Mouse (Mus musculus): ENCODE measurements around the gene Prpf19. TPM values are rescaled to one million over a fixed set of nuclear protein-coding genes. Genes with fewer than 3 reads are reported as not detected.

Gene Prpf19
- polyA plus RNA-seq, 1 experiment from 2014 or later, result 34.4 TPM

- no peak overlapping the region for H3K27ac ChIP-seq (ENCODE audit: low read length)
- peak overlapping the region; percentile 88 for H3K9ac ChIP-seq (ENCODE audit: low read length)
- peaks cover 45% of the 10 kb centered on the region for H3K36me3 ChIP-seq (ENCODE audit: control insufficient read depth, insufficient read depth, low read length)
- peak overlapping the region; percentile 85 for H3K4me2 ChIP-seq (ENCODE audit: low read depth, low read length)
- peaks cover 26% of the 10 kb centered on the region for H3K4me1 ChIP-seq (replicated peaks; ENCODE audit: control insufficient read depth, insufficient read depth, low read length)
- H3K9me3 ChIP-seq (ENCODE audit: control insufficient read depth, low read length), result no peaks in the 10 kb centered on the region
- WGBS, result 1% methylated on average over 17 of the region's 17 CpGs
- peak overlapping the region; percentile 86 for H3K4me3 ChIP-seq (ENCODE audit: low read length)
- 0 out of 2 replicates have a peak, but pooled peaks have one; percentile 2 for ATAC-seq (ENCODE audit: low read depth)
- no peaks in the 10 kb centered on the region for H3K27me3 ChIP-seq (ENCODE audit: control insufficient read depth, insufficient read depth, low read depth, low read length)
Observed at GRCm38 (mm10) chr19:10868623-10869141, 26.3 kb upstream of the Prpf19 start.

GRCm38 (mm10) chr19:10869241-10869885 is 25.7 kb upstream of the Prpf19 start:
- Histone ChIP-seq H3K4me1 (replicated peaks; ENCODE audit: control insufficient read depth, insufficient read depth, low read length) (peaks cover 26% of the 10 kb centered on the region), H3K27ac (ENCODE audit: low read length) (peak overlapping the region; percentile 84), H3K9ac (ENCODE audit: low read length) (peak overlapping the region; percentile 88), H3K4me3 (ENCODE audit: low read length) (peak overlapping the region; percentile 86), H3K9me3 (ENCODE audit: control insufficient read depth, low read length) (no peaks in the 10 kb centered on the region), H3K4me2 (ENCODE audit: low read depth, low read length) (peak overlapping the region; percentile 85), H3K27me3 (ENCODE audit: control insufficient read depth, insufficient read depth, low read depth, low read length) (no peaks in the 10 kb centered on the region), H3K36me3 (ENCODE audit: control insufficient read depth, insufficient read depth, low read length) (peaks cover 47% of the 10 kb centered on the region)
- WGBS, result under 1% methylated on average over 36 of the region's 43 CpGs
- peak; percentile 95 for ATAC-seq (ENCODE audit: low read depth)

- Histone ChIP-seq H3K27me3 (ENCODE audit: control insufficient read depth, insufficient read depth, low read depth, low read length) (no peaks in the 10 kb centered on the region), H3K9ac (ENCODE audit: low read length) (peak within 1 kb of the TSS; percentile 88), H3K4me2 (ENCODE audit: low read depth, low read length) (peak within 1 kb of the TSS; percentile 85), H3K9me3 (ENCODE audit: control insufficient read depth, low read length) (no peaks in the 10 kb centered on the region), H3K36me3 (ENCODE audit: control insufficient read depth, insufficient read depth, low read length) (peaks cover 41% of the 10 kb centered on the region), H3K4me1 (replicated peaks; ENCODE audit: control insufficient read depth, insufficient read depth, low read length) (peaks cover 26% of the 10 kb centered on the region), H3K27ac (ENCODE audit: low read length) (peak within 1 kb of the TSS; percentile 84), H3K4me3 (ENCODE audit: low read length) (peak within 1 kb of the TSS; percentile 86)
- peak; percentile 67 for ATAC-seq (ENCODE audit: low read depth)
- 0% methylated on average over 8 of the region's 8 CpGs for WGBS
Observed at GRCm38 (mm10) chr19:10869886-10870527, 25.0 kb upstream of the Prpf19 start, which contains the start of gene Tmem132a. Gene Tmem132a (minus strand): TSS chr19:10869940.

- WGBS, result 82% methylated on average over 3 of the region's 3 CpGs
- H3K9ac ChIP-seq (ENCODE audit: low read length), result no peak overlapping the region
- H3K4me2 ChIP-seq (ENCODE audit: low read depth, low read length), result no peak overlapping the region
- H3K36me3 ChIP-seq (ENCODE audit: control insufficient read depth, insufficient read depth, low read length), result peaks cover 35% of the 10 kb centered on the region
- peaks cover 26% of the 10 kb centered on the region for H3K4me1 ChIP-seq (replicated peaks; ENCODE audit: control insufficient read depth, insufficient read depth, low read length)
- ATAC-seq (ENCODE audit: low read depth), result no peak
- peak overlapping the region; percentile 84 for H3K27ac ChIP-seq (ENCODE audit: low read length)
- H3K9me3 ChIP-seq (ENCODE audit: control insufficient read depth, low read length), result no peaks in the 10 kb centered on the region
- no peak overlapping the region for H3K4me3 ChIP-seq (ENCODE audit: low read length)
- no peaks in the 10 kb centered on the region for H3K27me3 ChIP-seq (ENCODE audit: control insufficient read depth, insufficient read depth, low read depth, low read length)
Observed at GRCm38 (mm10) chr19:10870676-10871075, 24.4 kb upstream of the Prpf19 start.

GRCm38 (mm10) chr19:10871328-10871961 is 23.6 kb upstream of the Prpf19 start:
- H3K9ac ChIP-seq (ENCODE audit: low read length), result no peak overlapping the region
- no peaks in the 10 kb centered on the region for H3K9me3 ChIP-seq (ENCODE audit: control insufficient read depth, low read length)
- peaks cover 29% of the 10 kb centered on the region for H3K36me3 ChIP-seq (ENCODE audit: control insufficient read depth, insufficient read depth, low read length)
- no peaks in the 10 kb centered on the region for H3K27me3 ChIP-seq (ENCODE audit: control insufficient read depth, insufficient read depth, low read depth, low read length)
- no peak for ATAC-seq (ENCODE audit: low read depth)
- H3K27ac ChIP-seq (ENCODE audit: low read length), result peak overlapping the region; percentile 84
- no peak overlapping the region for H3K4me2 ChIP-seq (ENCODE audit: low read depth, low read length)
- WGBS, result 77% methylated on average over 14 of the region's 14 CpGs
- H3K4me3 ChIP-seq (ENCODE audit: low read length), result no peak overlapping the region
- peaks cover 26% of the 10 kb centered on the region for H3K4me1 ChIP-seq (replicated peaks; ENCODE audit: control insufficient read depth, insufficient read depth, low read length)

- no peak overlapping the region for H3K9ac ChIP-seq (ENCODE audit: low read length)
- no peak overlapping the region for H3K27ac ChIP-seq (ENCODE audit: low read length)
- H3K4me3 ChIP-seq (ENCODE audit: low read length), result no peak overlapping the region
- H3K9me3 ChIP-seq (ENCODE audit: control insufficient read depth, low read length), result no peaks in the 10 kb centered on the region
- no peak overlapping the region for H3K4me2 ChIP-seq (ENCODE audit: low read depth, low read length)
- H3K36me3 ChIP-seq (ENCODE audit: control insufficient read depth, insufficient read depth, low read length), result peaks cover 9% of the 10 kb centered on the region
- peaks cover 12% of the 10 kb centered on the region for H3K4me1 ChIP-seq (replicated peaks; ENCODE audit: control insufficient read depth, insufficient read depth, low read length)
- no peaks in the 10 kb centered on the region for H3K27me3 ChIP-seq (ENCODE audit: control insufficient read depth, insufficient read depth, low read depth, low read length)
- ATAC-seq (ENCODE audit: low read depth), result no peak
- WGBS, result 84% methylated on average over 7 of the region's 7 CpGs
Observed at GRCm38 (mm10) chr19:10878201-10878837, 16.7 kb upstream of the Prpf19 start.

GRCm38 (mm10) chr19:10880085-10880974 is 14.7 kb upstream of the Prpf19 start:
- Histone ChIP-seq H3K4me3 (ENCODE audit: low read length) (peak overlapping the region; percentile 55), H3K4me2 (ENCODE audit: low read depth, low read length) (peak overlapping the region; percentile 65), H3K9ac (ENCODE audit: low read length) (peak overlapping the region; percentile 64), H3K36me3 (ENCODE audit: control insufficient read depth, insufficient read depth, low read length) (no peaks in the 10 kb centered on the region), H3K27me3 (ENCODE audit: control insufficient read depth, insufficient read depth, low read depth, low read length) (no peaks in the 10 kb centered on the region), H3K27ac (ENCODE audit: low read length) (peak overlapping the region; percentile 93), H3K4me1 (replicated peaks; ENCODE audit: control insufficient read depth, insufficient read depth, low read length) (peaks cover 12% of the 10 kb centered on the region), H3K9me3 (ENCODE audit: control insufficient read depth, low read length) (0 out of 2 replicates have a peak, but pooled peaks cover 4% of the 10 kb centered on the region)
- ATAC-seq (ENCODE audit: low read depth), result peak; percentile 44
- 33% methylated on average over 6 of the region's 7 CpGs for WGBS

GRCm38 (mm10) chr19:10880975-10881425 is 14.0 kb upstream of the Prpf19 start:
- Histone ChIP-seq H3K9me3 (ENCODE audit: control insufficient read depth, low read length) (0 out of 2 replicates have a peak, but pooled peaks cover 4% of the 10 kb centered on the region), H3K4me3 (ENCODE audit: low read length) (peak overlapping the region; percentile 55), H3K4me2 (ENCODE audit: low read depth, low read length) (peak overlapping the region; percentile 65), H3K27me3 (ENCODE audit: control insufficient read depth, insufficient read depth, low read depth, low read length) (no peaks in the 10 kb centered on the region), H3K4me1 (replicated peaks; ENCODE audit: control insufficient read depth, insufficient read depth, low read length) (peaks cover 12% of the 10 kb centered on the region), H3K9ac (ENCODE audit: low read length) (peak overlapping the region; percentile 64), H3K27ac (ENCODE audit: low read length) (peak overlapping the region; percentile 93), H3K36me3 (ENCODE audit: control insufficient read depth, insufficient read depth, low read length) (no peaks in the 10 kb centered on the region)
- WGBS, result under 1% methylated on average over 14 of the region's 14 CpGs
- ATAC-seq (ENCODE audit: low read depth), result peak; percentile 61

Measured in lung, embryonic 16.5 days (tissue).